Mouse (Mus musculus): ENCODE data around the gene Gmcl1.

The Gmcl1 gene

GRCm38 (mm10) chr6:86733183-86733876, at the start of gene Gmcl1:
Gene Gmcl1, minus strand, starts transcription at chr6:86733383.
- DNase-seq = peak; percentile 94

GRCm38 (mm10) chr6:86782342-86782741, 49.2 kb upstream of the Gmcl1 start:
- no peak for DNase-seq

GRCm38 (mm10) chr6:86781361-86781957, 48.3 kb upstream of the Gmcl1 start:
- no peak for DNase-seq

- DNase-seq = no peak
Measured at GRCm38 (mm10) chr6:86778910-86779594, 45.9 kb upstream of the Gmcl1 start.

DNA sequence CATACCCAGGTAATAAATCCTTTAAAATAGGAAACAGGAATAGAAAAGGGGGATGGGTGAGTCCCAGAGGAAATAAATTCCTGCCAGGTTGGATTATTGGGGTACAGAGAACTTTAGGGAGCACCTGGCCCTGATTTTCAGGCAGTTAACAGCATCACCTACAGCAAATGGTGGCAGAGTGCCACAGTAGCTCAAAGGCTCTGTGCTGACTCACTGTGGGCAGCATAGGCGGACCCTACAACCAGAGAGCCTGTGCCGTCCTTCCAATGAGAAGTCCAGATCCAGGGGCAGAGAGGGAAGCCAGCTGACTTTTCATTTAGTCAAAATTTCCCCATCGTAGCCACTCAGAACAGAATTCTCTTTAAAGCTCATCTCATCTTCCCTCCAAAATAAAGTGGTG, 44.0 kb upstream of the Gmcl1 start:
- DNase-seq = no peak

DNA sequence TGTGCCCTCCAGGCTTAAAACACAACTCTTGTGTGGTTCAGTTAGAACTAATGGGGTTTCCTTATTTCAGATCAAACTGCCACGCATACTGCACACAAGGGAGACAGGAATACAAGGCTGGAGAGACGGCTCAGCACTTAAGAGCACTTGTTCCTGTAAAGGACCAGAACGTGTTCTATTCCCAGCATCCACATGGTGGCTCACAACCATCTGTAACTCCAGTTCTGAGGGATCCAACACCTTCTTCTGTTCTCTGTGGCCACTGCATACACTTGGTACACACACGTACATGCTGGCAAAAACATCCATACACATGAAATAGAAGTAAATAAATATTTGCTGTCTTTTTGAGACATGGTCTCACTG, 43.5 kb upstream of the Gmcl1 start:
- peak; percentile 50 for DNase-seq

GRCm38 (mm10) chr6:86776001-86776705, 43.0 kb upstream of the Gmcl1 start:
- peak; percentile 24 for DNase-seq

- DNase-seq = no peak
Measured at GRCm38 (mm10) chr6:86774937-86775336, 41.8 kb upstream of the Gmcl1 start.

DNA sequence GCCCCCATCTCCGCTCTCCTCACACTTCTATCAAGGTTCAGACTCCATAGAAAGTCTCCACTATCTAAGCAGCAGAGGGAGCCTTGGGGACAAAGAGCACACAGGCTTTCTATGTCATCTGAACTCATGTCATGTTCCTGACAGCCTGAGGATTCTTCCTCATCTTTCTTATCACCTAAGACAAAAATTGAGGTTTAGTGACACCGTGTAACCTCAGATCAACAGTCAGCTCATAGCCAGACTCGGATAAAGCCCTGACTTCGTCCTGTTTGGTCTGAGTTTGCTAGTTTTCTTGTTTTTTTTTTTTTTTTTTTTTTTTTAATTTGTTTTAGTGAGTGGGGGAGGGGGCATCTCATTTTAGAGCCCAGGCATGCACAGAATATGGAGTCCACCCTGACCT, 40.6 kb upstream of the Gmcl1 start:
- no peak for DNase-seq

DNA sequence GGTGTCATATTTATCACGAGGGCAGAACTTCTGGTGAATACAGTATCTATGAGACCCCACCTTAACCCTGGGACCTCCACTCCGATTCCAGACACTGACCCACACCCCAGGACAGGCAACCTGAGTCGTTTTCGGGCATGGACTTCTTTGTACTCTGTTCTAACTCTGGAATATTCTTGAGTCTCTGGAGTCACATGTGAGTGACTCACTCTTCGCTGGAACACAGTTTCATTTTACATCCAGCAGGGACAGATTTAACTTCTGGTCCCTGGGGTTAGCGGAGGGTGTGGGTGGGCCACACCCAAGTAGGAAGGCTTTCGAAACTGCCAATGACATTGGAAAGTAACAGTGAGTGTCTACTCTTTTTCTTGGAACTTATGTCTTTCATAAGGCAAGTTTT, 39.4 kb upstream of the Gmcl1 start:
- DNase-seq = no peak

- DNase-seq = no peak
Measured at GRCm38 (mm10) chr6:86768938-86769337, 35.8 kb upstream of the Gmcl1 start.

- no peak for DNase-seq
Measured at GRCm38 (mm10) chr6:86768186-86768776, 35.1 kb upstream of the Gmcl1 start.

- DNase-seq = no peak
Measured at GRCm38 (mm10) chr6:86767465-86767864, 34.3 kb upstream of the Gmcl1 start.

DNA sequence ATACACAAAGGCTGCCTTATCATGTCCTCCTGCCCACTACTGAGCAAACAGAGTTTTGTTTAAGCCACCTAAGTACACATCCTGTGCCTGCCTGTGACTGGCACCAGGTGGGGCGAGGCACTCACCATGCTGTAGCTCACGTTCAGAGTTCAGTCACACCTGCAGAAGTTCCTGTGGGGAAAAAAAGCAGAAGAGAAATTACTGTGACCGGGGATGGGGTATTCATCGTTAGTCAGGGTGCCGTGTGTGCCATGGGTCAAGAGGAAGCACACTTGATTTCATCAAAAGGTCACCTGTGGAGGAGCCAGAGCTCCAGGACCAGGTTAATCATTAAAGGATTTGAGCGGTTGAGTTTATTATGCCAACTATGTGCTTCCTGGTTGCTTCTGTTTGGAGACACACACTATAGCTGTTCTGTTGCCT, 32.5 kb upstream of the Gmcl1 start:
- DNase-seq = no peak

GRCm38 (mm10) chr6:86754105-86754863, 21.1 kb upstream of the Gmcl1 start:
- DNase-seq = no peak

GRCm38 (mm10) chr6:86752843-86753485, 19.8 kb upstream of the Gmcl1 start:
- DNase-seq = no peak

- no peak for DNase-seq
Measured at GRCm38 (mm10) chr6:86750961-86751360, 17.8 kb upstream of the Gmcl1 start.

GRCm38 (mm10) chr6:86749817-86750216, 16.6 kb upstream of the Gmcl1 start:
- DNase-seq = no peak

- DNase-seq = no peak
Measured at GRCm38 (mm10) chr6:86747171-86747570, 14.0 kb upstream of the Gmcl1 start.

- no peak for DNase-seq
Measured at GRCm38 (mm10) chr6:86740652-86741051, 7.5 kb upstream of the Gmcl1 start.

- DNase-seq = no peak
Measured at GRCm38 (mm10) chr6:86736830-86737229, 3.6 kb upstream of the Gmcl1 start.

- DNase-seq = peak; percentile 18
Measured at GRCm38 (mm10) chr6:86736313-86736712, 3.1 kb upstream of the Gmcl1 start.

All from layer of hippocampus, adult 9-11 months (tissue).